20 mouse cellular contexts compared by ENCODE assay signal in genomic region chr14:19728278-19728677, GRCm38 (mm10). TPM values are rescaled to one million over a fixed set of nuclear protein-coding genes. Genes with fewer than 3 reads are reported as not detected.
DNase-seq lines count a peak whose midpoint lies in the region; ATAC-seq and TF ChIP-seq lines count a peak whose summit lies in the region.
"Had no signal": no experiment of that assay in that cellular context is flagged by ENCODE, and none has a peak within 500 bp of the region (broad histone marks: within the 10 kb centered on the region; RNA-seq: fewer than 3 reads in every experiment).

No protein-coding gene starts in this region.

- no peak overlapping the region for H3K4me3 ChIP-seq in lung, embryonic 14.5 days (ENCODE audit: low read depth, low read length)
- no peak overlapping the region for H3K4me3 ChIP-seq in lung, adult 2 months (replicated peaks; ENCODE audit: extremely low read depth, low read depth, low read length)
- H3K4me3 ChIP-seq in limb, embryonic 15.5 days, result no peak overlapping the region
- H3K4me3 ChIP-seq: erythroblast, embryonic 14.5 days; heart, embryonic 10.5 days; midbrain, embryonic 12.5 days; myocyte had no signal

- intact Hi-C loops in heart, postnatal 25 days (cut with DNase I), result no loop called here

- peak; percentile 29; the same call in 1 of the 2 replicates for ATAC-seq in lung, embryonic 14.5 days (ENCODE audit: insufficient read depth)
- peak; percentile 58; the same call in 1 of the 2 replicates for ATAC-seq in limb, embryonic 15.5 days (ENCODE audit: insufficient number of reproducible peaks, low FRiP score, low TSS enrichment, low read depth)
- ATAC-seq: forebrain, postnatal 0 days had no signal

- TF ChIP-seq POLR2A in lung, adult 2 months (IDR thresholded peaks at IDR 0.05; ENCODE audit: borderline replicate concordance, extremely low read depth, low read depth, low read length), result no peak

- no peaks in the 10 kb centered on the region for H3K36me3 ChIP-seq in lung, embryonic 14.5 days (ENCODE audit: insufficient read depth)
- no peaks in the 10 kb centered on the region for H3K36me3 ChIP-seq in limb, embryonic 15.5 days
- H3K36me3 ChIP-seq: heart, embryonic 10.5 days; midbrain, embryonic 12.5 days had no signal

- H3K9me3 ChIP-seq in lung, embryonic 14.5 days (ENCODE audit: low read depth, low read length), result no peaks in the 10 kb centered on the region
- no peaks in the 10 kb centered on the region for H3K9me3 ChIP-seq in limb, embryonic 15.5 days
- H3K9me3 ChIP-seq: heart, embryonic 10.5 days; midbrain, embryonic 12.5 days had no signal

- peaks cover 11% of the 10 kb centered on the region for H3K4me1 ChIP-seq in lung, embryonic 14.5 days (ENCODE audit: insufficient read depth)
- H3K4me1 ChIP-seq in lung, adult 2 months (ENCODE audit: control insufficient read depth, insufficient read depth, low read length), result no peaks in the 10 kb centered on the region
- peaks cover 7% of the 10 kb centered on the region for H3K4me1 ChIP-seq in limb, embryonic 15.5 days
- H3K4me1 ChIP-seq: midbrain, embryonic 12.5 days had no signal

- H3K27me3 ChIP-seq in lung, embryonic 14.5 days (ENCODE audit: insufficient read depth, low read length), result no peaks in the 10 kb centered on the region
- no peaks in the 10 kb centered on the region for H3K27me3 ChIP-seq in limb, embryonic 15.5 days
- H3K27me3 ChIP-seq: midbrain, embryonic 12.5 days had no signal

- DNase-seq in heart, adult 11 months, result peak; percentile 75
- no peak for DNase-seq in heart, postnatal 25 days (ENCODE audit: low spot score)
- DNase-seq in lung, embryonic 14.5 days, result no peak
- no peak for DNase-seq in lung, adult 2 months
- peak; percentile 17 for DNase-seq in adrenal gland, postnatal 14 days
- DNase-seq in cerebellum, postnatal 4 days (ENCODE audit: low spot score in 2 of 2), result no peak
- DNase-seq: cerebellum, adult 18-20 months; forebrain, postnatal 0 days; heart, postnatal 4 days; kidney, adult 11 months; retina, postnatal 1 day; thymus, postnatal 4 days had no signal

- H3K27ac ChIP-seq in lung, embryonic 14.5 days (ENCODE audit: low read depth), result peak overlapping the region; percentile 84
- H3K27ac ChIP-seq in limb, embryonic 15.5 days, result peak overlapping the region; percentile 68
- H3K27ac ChIP-seq: heart, embryonic 10.5 days; liver, embryonic 14.5 days; macrophage; midbrain, embryonic 12.5 days had no signal

- TF ChIP-seq CTCF in lung, embryonic 14.5 days (IDR thresholded peaks at IDR 0.05; ENCODE audit: low read depth), result no peak
- TF ChIP-seq CTCF in lung, adult 2 months (IDR thresholded peaks at IDR 0.05; ENCODE audit: insufficient read depth, low read length), result no peak

- WGBS in lung, embryonic 14.5 days, result 58% methylated on average over 5 of the region's 5 CpGs
- WGBS in lung, adult 2 months, result 67% methylated on average over 5 of the region's 5 CpGs
- WGBS in limb, embryonic 15.5 days, result 40% methylated on average over 5 of the region's 5 CpGs

- no peak overlapping the region for H3K4me2 ChIP-seq in lung, embryonic 14.5 days
- no peak overlapping the region for H3K4me2 ChIP-seq in limb, embryonic 15.5 days
- H3K4me2 ChIP-seq: midbrain, embryonic 12.5 days had no signal

- no peak overlapping the region for H3K9ac ChIP-seq in lung, embryonic 14.5 days
- no peak overlapping the region for H3K9ac ChIP-seq in limb, embryonic 15.5 days
- H3K9ac ChIP-seq: forebrain, postnatal 0 days; liver, embryonic 14.5 days; midbrain, embryonic 12.5 days had no signal

RNA-seq across cellular contexts. Expression of gene Nid2, which starts 22.8 kb away (rescaled TPM):
- total RNA-seq in heart, postnatal 25 days (2021), result 10 to 100 TPM; 46.4 to 53.2 TPM
- 111 and 117 TPM in 2 replicates for polyA plus RNA-seq in lung, embryonic 14.5 days (2014; fragmentation: Nextera tagmentation; extraction: Ambion mirVana)
- 10.4 and 10.7 TPM in 2 replicates for polyA plus RNA-seq in lung, adult 2 months (2012; rRNA removed)
- total RNA-seq in adrenal gland, postnatal 14 days (2021), result 44.7 and 46.2 TPM in 2 replicates
- 91.1 and 100 TPM in 2 replicates for polyA plus RNA-seq in limb, embryonic 15.5 days (2015; fragmentation: Nextera tagmentation; extraction: Ambion mirVana)
- total RNA-seq: neutrophil, adult 5-6 weeks had no signal

Comparison
In these comparisons a context has a peak if more than half of its experiments do, and no peak if none do; other contexts are left out.
1. DNase-seq: peak in heart, adult 11 months (single experiment) and adrenal gland, postnatal 14 days (single experiment); none in heart, postnatal 25 days (single experiment), lung, embryonic 14.5 days (single experiment), lung, adult 2 months (single experiment) and cerebellum, postnatal 4 days (0 of 2).